Mouse (Mus musculus): ENCODE results near the gene Batf3.

The Batf3 gene

GRCm38 (mm10) chr1:191086960-191087359 is 10.7 kb upstream of the Batf3 start:
- no peak for DNase-seq

- no peak for DNase-seq
Measured at GRCm38 (mm10) chr1:191087955-191088354, 9.7 kb upstream of the Batf3 start.

- DNase-seq, result no peak
Measured at GRCm38 (mm10) chr1:191089355-191089754, 8.3 kb upstream of the Batf3 start.

- no peak for DNase-seq
Measured at GRCm38 (mm10) chr1:191092050-191092449, 5.6 kb upstream of the Batf3 start.

- DNase-seq, result no peak
Measured at GRCm38 (mm10) chr1:191093578-191093977, 4.1 kb upstream of the Batf3 start.

GRCm38 (mm10) chr1:191095019-191095418 is 2.6 kb upstream of the Batf3 start:
- DNase-seq, result no peak

GRCm38 (mm10) chr1:191096871-191097681 is 571 bp upstream of the Batf3 start:
- DNase-seq, result peak; percentile 9 to 22

- DNase-seq, result no peak
Measured at GRCm38 (mm10) chr1:191099114-191099513, 1.5 kb downstream of the Batf3 start.

GRCm38 (mm10) chr1:191099772-191100291 is 2.2 kb downstream of the Batf3 start:
- no peak for DNase-seq

GRCm38 (mm10) chr1:191102730-191103370 is 5.2 kb downstream of the Batf3 start:
- no peak for DNase-seq

- no peak for DNase-seq
Measured at GRCm38 (mm10) chr1:191105246-191105645, 7.6 kb downstream of the Batf3 start.

GRCm38 (mm10) chr1:191107306-191107705 is 9.7 kb downstream of the Batf3 start:
- no peak for DNase-seq

GRCm38 (mm10) chr1:191109907-191110306 is 12.3 kb downstream of the Batf3 start:
- DNase-seq, result no peak

- DNase-seq, result no peak
Measured at GRCm38 (mm10) chr1:191111146-191111545, 13.5 kb downstream of the Batf3 start.

- no peak for DNase-seq
Measured at GRCm38 (mm10) chr1:191114868-191115267, 17.2 kb downstream of the Batf3 start.

GRCm38 (mm10) chr1:191115514-191116238 is 18.0 kb downstream of the Batf3 start:
- DNase-seq, result no peak

- no peak for DNase-seq
Measured at GRCm38 (mm10) chr1:191122744-191123143, 25.1 kb downstream of the Batf3 start.

- DNase-seq, result no peak
Measured at GRCm38 (mm10) chr1:191123696-191124095, 26.0 kb downstream of the Batf3 start.

GRCm38 (mm10) chr1:191124288-191124687 is 26.6 kb downstream of the Batf3 start:
- no peak for DNase-seq

- DNase-seq, result peak; percentile 56 to 70
Measured at GRCm38 (mm10) chr1:191125811-191126638, 28.4 kb downstream of the Batf3 start.

GRCm38 (mm10) chr1:191131692-191132091 is 34.0 kb downstream of the Batf3 start:
- no peak for DNase-seq

GRCm38 (mm10) chr1:191132240-191132639 is 34.6 kb downstream of the Batf3 start:
- DNase-seq, result no peak
